Comparison of ENCODE assay signal across 15 mouse cellular contexts in the genomic region with DNA sequence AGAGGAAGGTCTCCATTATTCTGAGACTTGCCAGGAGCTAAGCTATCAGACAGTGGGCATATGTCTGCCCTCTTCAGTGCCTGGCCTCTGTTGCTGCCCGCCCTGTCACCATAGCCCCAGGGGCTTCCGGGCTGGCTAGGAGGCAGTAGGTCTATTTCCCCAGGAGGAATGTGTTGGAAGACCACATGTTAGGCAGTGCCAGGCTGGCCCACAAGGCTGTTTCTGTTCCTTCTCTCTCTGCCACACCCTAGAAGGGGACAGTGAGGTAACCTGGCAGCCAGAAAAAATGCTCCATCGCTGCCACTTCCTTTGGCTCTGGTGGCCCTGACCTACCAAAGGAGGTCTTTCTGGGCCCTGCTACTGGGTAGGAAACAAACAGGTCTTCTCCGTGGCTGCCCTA. TPM values are rescaled to one million over a fixed set of nuclear protein-coding genes. Genes with fewer than 3 reads are reported as not detected.
DNase-seq lines count a peak whose midpoint lies in the region; ATAC-seq and TF ChIP-seq lines count a peak whose summit lies in the region.
"Had no signal": no experiment of that assay in that cellular context is flagged by ENCODE, and none has a peak within 500 bp of the region (broad histone marks: within the 10 kb centered on the region; RNA-seq: fewer than 3 reads in every experiment).

No protein-coding gene starts in this region.

- no peak overlapping the region for H3K4me2 ChIP-seq in forebrain, embryonic 11.5 days (ENCODE audit: low read depth, low read length, severe bottlenecking)
- H3K4me2 ChIP-seq in lung, postnatal 0 days (replicated peaks; ENCODE audit: low read depth, low read length), result no peak overlapping the region
- no peak overlapping the region for H3K4me2 ChIP-seq in hindbrain, embryonic 16.5 days (ENCODE audit: low read length)
- no peak overlapping the region for H3K4me2 ChIP-seq in stomach, postnatal 0 days (replicated peaks; ENCODE audit: low read depth)
- H3K4me2 ChIP-seq: heart, embryonic 13.5 days had no signal

- H3K9ac ChIP-seq in forebrain, embryonic 11.5 days (ENCODE audit: low read length), result no peak overlapping the region
- no peak overlapping the region for H3K9ac ChIP-seq in lung, postnatal 0 days (replicated peaks; ENCODE audit: low read depth)
- H3K9ac ChIP-seq in hindbrain, embryonic 16.5 days (ENCODE audit: low read depth, low read length), result no peak overlapping the region
- H3K9ac ChIP-seq in stomach, postnatal 0 days (ENCODE audit: low read length), result no peak overlapping the region
- H3K9ac ChIP-seq: heart, embryonic 13.5 days had no signal

- TF ChIP-seq EP300 in lung, postnatal 0 days (IDR thresholded peaks at IDR 0.05), result no peak
- no peak for TF ChIP-seq EP300 in stomach, postnatal 0 days (optimal IDR thresholded peaks at IDR 0.05)

- H3K4me1 ChIP-seq in forebrain, embryonic 10.5 days, result peaks cover 25% of the 10 kb centered on the region
- H3K4me1 ChIP-seq in forebrain, embryonic 11.5 days (replicated peaks; ENCODE audit: control insufficient read depth, insufficient read depth, low read length), result no peaks in the 10 kb centered on the region
- peaks cover 4% of the 10 kb centered on the region; the same call in 1 of the 2 replicates for H3K4me1 ChIP-seq in lung, postnatal 0 days (ENCODE audit: insufficient read depth, low read depth, low read length)
- H3K4me1 ChIP-seq in hindbrain, embryonic 16.5 days (ENCODE audit: control insufficient read depth, insufficient read depth, low read depth, low read length), result peaks cover 8% of the 10 kb centered on the region; the same call in 1 of the 2 replicates
- H3K4me1 ChIP-seq in stomach, postnatal 0 days (replicated peaks; ENCODE audit: control insufficient read depth, insufficient read depth), result peaks cover 3% of the 10 kb centered on the region; the same call in 1 of the 2 replicates

- no peaks in the 10 kb centered on the region for H3K9me3 ChIP-seq in forebrain, embryonic 10.5 days
- H3K9me3 ChIP-seq in forebrain, embryonic 11.5 days (ENCODE audit: control insufficient read depth, low read length), result no peaks in the 10 kb centered on the region
- no peaks in the 10 kb centered on the region for H3K9me3 ChIP-seq in lung, postnatal 0 days (ENCODE audit: low read length)
- H3K9me3 ChIP-seq in hindbrain, embryonic 16.5 days (ENCODE audit: control insufficient read depth, low read length), result no peaks in the 10 kb centered on the region
- no peaks in the 10 kb centered on the region for H3K9me3 ChIP-seq in stomach, postnatal 0 days (ENCODE audit: control insufficient read depth, low read length)
- H3K9me3 ChIP-seq: G1E; heart, embryonic 13.5 days had no signal

- peak overlapping the region; percentile 25; the same call in 1 of the 2 replicates for H3K27ac ChIP-seq in forebrain, embryonic 10.5 days
- H3K27ac ChIP-seq in forebrain, embryonic 11.5 days (ENCODE audit: low read depth, low read length), result no peak overlapping the region
- H3K27ac ChIP-seq in lung, postnatal 0 days (ENCODE audit: low read length), result no peak overlapping the region
- H3K27ac ChIP-seq in hindbrain, embryonic 16.5 days (ENCODE audit: low read depth, low read length), result peak overlapping the region; percentile 2; the same call in 1 of the 2 replicates
- peak overlapping the region; percentile 53; the same call in 1 of the 2 replicates for H3K27ac ChIP-seq in stomach, postnatal 0 days (replicated peaks)
- H3K27ac ChIP-seq: heart, embryonic 13.5 days; left cerebral cortex, adult 2 months had no signal

- no peaks in the 10 kb centered on the region for H3K27me3 ChIP-seq in forebrain, embryonic 10.5 days (ENCODE audit: poor library complexity, severe bottlenecking)
- H3K27me3 ChIP-seq in forebrain, embryonic 11.5 days (ENCODE audit: control insufficient read depth, insufficient read depth, low read length), result no peaks in the 10 kb centered on the region
- H3K27me3 ChIP-seq in lung, postnatal 0 days (replicated peaks; ENCODE audit: insufficient read depth, low read length), result no peaks in the 10 kb centered on the region
- H3K27me3 ChIP-seq in hindbrain, embryonic 16.5 days (replicated peaks; ENCODE audit: control insufficient read depth, insufficient read depth, low read length), result no peaks in the 10 kb centered on the region
- H3K27me3 ChIP-seq in stomach, postnatal 0 days (ENCODE audit: control insufficient read depth, insufficient read depth, low read length), result no peaks in the 10 kb centered on the region
- H3K27me3 ChIP-seq: heart, embryonic 13.5 days had no signal

- no peak for DNase-seq in forebrain, embryonic 10.5 days (ENCODE audit: extremely low spot score, low spot score)
- DNase-seq in forebrain, embryonic 11.5 days (ENCODE audit: low spot score), result no peak
- DNase-seq in lung, postnatal 0 days (ENCODE audit: low spot score), result no peak
- no peak for DNase-seq in lung, adult 18-20 months
- DNase-seq in stomach, postnatal 0 days (ENCODE audit: low spot score), result no peak
- DNase-seq in B cell, adult 2 months, result no peak
- no peak for DNase-seq in retina, postnatal 1 day
- DNase-seq: cerebellum, postnatal 36 days; kidney, adult 11 months; kidney, postnatal 4 days had no signal

- 92% methylated on average over 4 of the region's 4 CpGs for WGBS in forebrain, embryonic 10.5 days
- WGBS in forebrain, embryonic 11.5 days, result 83% methylated on average over 4 of the region's 4 CpGs
- WGBS in lung, postnatal 0 days, result 73% methylated on average over 4 of the region's 4 CpGs
- 65% methylated on average over 4 of the region's 4 CpGs for WGBS in hindbrain, embryonic 16.5 days
- 64% methylated on average over 4 of the region's 4 CpGs for WGBS in stomach, postnatal 0 days

- H3K4me3 ChIP-seq in forebrain, embryonic 10.5 days, result no peak overlapping the region
- H3K4me3 ChIP-seq in forebrain, embryonic 11.5 days (ENCODE audit: low read depth, low read length), result no peak overlapping the region
- no peak overlapping the region for H3K4me3 ChIP-seq in lung, postnatal 0 days (ENCODE audit: low read depth, low read length)
- no peak overlapping the region for H3K4me3 ChIP-seq in hindbrain, embryonic 16.5 days (ENCODE audit: low read length)
- no peak overlapping the region for H3K4me3 ChIP-seq in stomach, postnatal 0 days (ENCODE audit: low read depth, low read length)
- H3K4me3 ChIP-seq: heart, embryonic 13.5 days; left cerebral cortex, adult 2 months; myocyte had no signal

- no peak for TF ChIP-seq CTCF in lung, postnatal 0 days (IDR thresholded peaks at IDR 0.05)
- TF ChIP-seq CTCF in stomach, postnatal 0 days (IDR thresholded peaks at IDR 0.05; ENCODE audit: low read depth), result no peak

- H3K36me3 ChIP-seq in forebrain, embryonic 10.5 days (replicated peaks), result peaks cover 100% of the 10 kb centered on the region
- peaks cover 12% of the 10 kb centered on the region; the same call in 1 of the 2 replicates for H3K36me3 ChIP-seq in forebrain, embryonic 11.5 days (ENCODE audit: control insufficient read depth, insufficient read depth, low read length)
- no peaks in the 10 kb centered on the region for H3K36me3 ChIP-seq in lung, postnatal 0 days (ENCODE audit: insufficient read depth, low read length)
- peaks cover 3% of the 10 kb centered on the region; the same call in 1 of the 2 replicates for H3K36me3 ChIP-seq in hindbrain, embryonic 16.5 days (ENCODE audit: control insufficient read depth, insufficient read depth, low read length)
- H3K36me3 ChIP-seq in stomach, postnatal 0 days (ENCODE audit: control insufficient read depth, insufficient read depth, low read length), result peaks cover 5% of the 10 kb centered on the region; the same call in 1 of the 2 replicates
- H3K36me3 ChIP-seq: G1E had no signal

- no peak for ATAC-seq in forebrain, embryonic 11.5 days (replicated peaks; ENCODE audit: low FRiP score)
- peak; percentile 21 for ATAC-seq in lung, postnatal 0 days
- ATAC-seq in hindbrain, embryonic 16.5 days, result peak; percentile 13; the same call in 1 of the 2 replicates
- peak; percentile 12; the same call in 1 of the 2 replicates for ATAC-seq in stomach, postnatal 0 days (ENCODE audit: low FRiP score, low TSS enrichment)

RNA-seq across cellular contexts. Expression of gene Rgma, which starts 36.7 kb away (rescaled TPM):
- polyA plus RNA-seq in forebrain, embryonic 10.5 days (2016; fragmentation: Nextera tagmentation; extraction: Ambion mirVana), result 26.2 and 26.8 TPM in 2 replicates
- polyA plus RNA-seq in forebrain, embryonic 11.5 days (2014; fragmentation: Nextera tagmentation; extraction: Ambion mirVana), result 37.0 and 40.5 TPM in 2 replicates
- 4.8 and 5.9 TPM in 2 replicates for polyA plus RNA-seq in lung, postnatal 0 days (2015; fragmentation: Nextera tagmentation; extraction: Ambion mirVana)
- polyA plus RNA-seq in hindbrain, embryonic 16.5 days (2015; fragmentation: Nextera tagmentation; extraction: Ambion mirVana), result 30.9 and 39.8 TPM in 2 replicates
- 4.5 and 5.7 TPM in 2 replicates for polyA plus RNA-seq in stomach, postnatal 0 days (2015; fragmentation: Nextera tagmentation; extraction: Ambion mirVana)
- polyA plus RNA-seq: G1E had no signal

Comparison
In these comparisons a context has a peak if more than half of its experiments do, and no peak if none do; other contexts are left out.
1. H3K27ac ChIP-seq: peak in forebrain, embryonic 10.5 days (single experiment), hindbrain, embryonic 16.5 days (single experiment) and stomach, postnatal 0 days (single experiment); none in forebrain, embryonic 11.5 days (single experiment) and lung, postnatal 0 days (single experiment).